Mouse (Mus musculus): ENCODE results near the gene Nr2c1.
A peak's percentile ranks its signal among the peaks of the same experiment; 100 is the strongest.

Nr2c1 gene

DNA sequence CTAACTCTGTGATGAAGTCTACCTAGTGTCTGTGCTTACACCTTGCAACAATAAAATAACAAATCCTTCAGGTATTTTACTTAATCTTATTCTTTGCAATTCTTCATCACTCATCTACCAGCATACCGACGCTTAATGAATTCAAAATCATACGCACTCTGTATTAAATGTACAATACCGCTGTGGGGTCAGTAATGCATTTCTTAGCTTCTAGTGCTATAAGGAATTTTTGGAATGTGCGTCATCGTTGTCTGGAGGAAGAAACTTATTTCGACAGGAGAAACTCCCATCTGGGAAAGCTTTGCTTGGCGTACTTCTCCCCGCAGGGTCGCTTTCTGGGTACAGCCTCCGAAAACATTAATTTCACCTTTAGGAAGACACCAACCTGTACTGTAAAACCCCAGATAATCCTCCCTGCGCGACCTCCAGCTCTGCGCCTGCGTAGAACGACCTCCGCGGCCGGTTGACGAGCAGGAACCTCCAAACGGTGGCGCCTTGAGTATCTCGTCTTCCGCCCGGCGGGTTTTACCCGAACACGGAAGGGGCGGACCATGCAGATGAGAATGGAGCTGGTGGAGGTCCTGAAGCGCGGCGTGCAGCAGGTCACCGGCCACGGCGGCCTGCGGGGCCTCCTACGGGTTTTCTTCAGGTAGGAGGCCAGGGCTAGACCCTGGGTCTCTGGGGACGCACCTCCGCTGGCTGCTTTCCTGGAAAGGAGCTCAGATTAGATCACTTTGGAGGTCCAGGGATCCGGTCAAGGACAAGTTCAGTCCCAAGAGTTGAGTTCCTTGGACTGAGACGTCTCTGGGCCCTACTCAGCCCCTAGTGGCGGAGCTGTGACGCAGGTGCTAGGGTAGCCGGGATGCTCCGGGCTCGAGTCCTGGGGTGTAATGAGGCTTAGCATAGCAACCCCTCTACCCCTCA, 50.9 kb downstream of the Nr2c1 start, which contains the start of gene Ndufa12:
TSS of gene Ndufa12 (plus strand) at position 239 of the 924 bp plus-strand sequence.
- DNase-seq (ENCODE audit: extremely low read depth, insufficient read length, low spot score) = peak; percentile 94

DNA sequence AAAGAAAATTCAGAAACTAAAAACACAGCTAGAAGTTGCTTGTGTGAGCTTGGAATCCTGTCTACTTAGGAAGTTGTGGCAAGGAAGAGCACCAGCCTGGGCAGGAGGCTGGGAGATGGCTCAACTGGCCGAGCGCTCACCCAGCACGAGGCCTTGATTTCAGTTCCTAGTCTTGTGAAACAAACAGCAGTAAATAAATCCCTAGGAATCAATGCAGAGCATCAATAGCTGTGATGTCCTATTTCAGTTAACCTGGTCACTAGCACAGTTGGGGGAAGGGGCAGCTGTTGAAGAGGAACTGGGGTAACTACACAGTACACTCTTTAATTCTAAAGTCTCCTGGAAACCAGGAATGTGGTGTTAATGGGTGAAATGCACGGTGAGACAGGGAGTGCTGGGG, 57.1 kb downstream of the Nr2c1 start:
- DNase-seq (ENCODE audit: extremely low read depth, insufficient read length, low spot score) = no peak

DNA sequence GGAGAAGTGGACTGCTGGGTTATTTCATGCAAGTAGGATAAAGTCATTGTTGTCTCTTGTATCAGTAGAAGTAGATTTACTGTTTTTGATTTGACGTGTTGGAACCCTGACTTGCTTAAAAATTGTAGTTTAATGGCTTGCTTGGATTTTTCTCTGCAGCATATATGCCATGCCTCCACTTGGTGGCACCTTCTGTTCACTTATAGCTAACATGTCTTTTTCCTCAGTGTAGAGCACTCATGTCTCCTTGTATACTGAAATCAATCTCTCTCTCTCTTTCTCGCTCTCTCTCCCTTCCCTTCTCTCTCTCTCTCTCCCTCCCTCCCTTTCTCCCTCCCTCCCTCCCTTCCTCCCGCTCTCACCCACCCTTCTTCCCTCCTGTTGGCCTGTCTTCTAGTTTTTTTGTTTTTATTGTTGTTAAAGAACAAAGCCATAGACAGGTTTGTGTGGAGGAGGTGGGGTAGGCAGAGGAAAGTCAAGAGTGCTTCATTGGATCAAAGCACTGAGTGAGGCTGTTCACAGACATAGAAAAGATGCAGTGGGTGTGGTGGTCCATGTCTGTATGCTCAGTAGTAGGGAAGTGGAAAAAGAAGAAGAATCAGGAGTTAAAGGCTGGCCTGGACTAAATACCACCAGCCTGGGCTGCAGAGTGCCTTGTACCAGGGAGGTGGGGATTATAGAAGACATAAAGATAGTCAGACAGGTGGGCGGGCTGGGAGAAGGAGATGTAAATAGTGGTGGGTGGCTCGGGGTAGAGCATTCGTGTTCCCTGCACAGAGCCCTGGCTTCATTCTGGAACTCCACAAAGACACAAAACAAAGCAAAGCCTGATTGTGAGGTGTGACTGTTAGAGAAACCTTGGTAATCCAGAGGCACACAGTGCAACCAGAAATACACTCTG, 63.1 kb downstream of the Nr2c1 start:
- DNase-seq (ENCODE audit: extremely low read depth, insufficient read length, low spot score) = no peak

DNA sequence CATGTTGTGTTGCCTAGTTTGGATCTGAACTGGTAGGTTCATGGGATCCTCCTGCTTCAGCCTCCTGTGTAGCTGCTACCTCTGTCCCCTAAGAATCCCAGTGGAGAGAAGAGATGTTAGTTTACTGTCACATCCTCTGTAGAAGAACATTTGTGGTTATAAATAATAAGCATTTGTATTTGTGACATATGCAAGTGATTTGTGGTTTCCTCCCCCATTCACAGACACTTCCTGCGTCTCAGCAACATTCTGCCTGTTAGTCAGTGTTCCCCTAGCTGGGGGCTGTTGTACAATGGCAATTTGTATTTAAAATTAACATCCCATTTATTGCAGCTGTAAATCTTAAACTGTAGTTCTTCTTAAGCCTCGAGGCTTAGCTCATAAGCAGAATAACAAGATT, 63.9 kb downstream of the Nr2c1 start:
- DNase-seq (ENCODE audit: extremely low read depth, insufficient read length, low spot score) = no peak

DNA sequence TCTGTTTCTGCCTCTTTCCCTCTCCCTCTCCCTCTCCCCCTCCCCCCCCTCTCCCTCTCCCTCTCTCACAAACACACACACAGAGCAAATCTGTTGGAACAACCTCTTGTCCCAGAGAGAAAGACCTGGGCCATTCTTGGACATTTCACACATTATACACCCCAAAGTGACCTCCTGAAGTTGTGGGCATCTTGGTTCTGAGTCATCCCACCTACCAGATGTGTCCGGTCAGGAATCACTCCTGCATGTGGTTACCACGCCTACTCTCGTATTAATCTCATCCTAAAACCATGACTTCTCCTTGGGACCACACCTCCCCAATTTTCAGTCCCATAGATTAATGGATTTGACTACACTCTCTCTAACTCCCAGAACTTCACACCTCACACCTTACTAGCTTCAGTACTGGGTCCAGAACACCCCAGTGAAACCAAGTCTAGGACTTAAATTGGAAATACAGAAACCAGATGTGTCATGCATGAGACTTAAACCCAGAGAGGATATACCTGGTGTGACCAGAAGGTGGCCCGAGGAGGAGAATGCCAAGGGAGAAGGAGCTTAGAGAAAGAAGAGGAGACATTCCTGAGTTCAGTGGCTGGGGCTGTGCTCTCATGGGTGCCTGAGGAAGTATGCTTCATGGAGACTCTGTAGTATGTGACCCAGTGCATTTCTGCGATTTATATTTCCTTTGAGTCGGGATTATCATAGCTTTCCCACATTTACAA, 77.4 kb downstream of the Nr2c1 start:
- peak; percentile 41 for DNase-seq (ENCODE audit: extremely low read depth, insufficient read length, low spot score)

DNA sequence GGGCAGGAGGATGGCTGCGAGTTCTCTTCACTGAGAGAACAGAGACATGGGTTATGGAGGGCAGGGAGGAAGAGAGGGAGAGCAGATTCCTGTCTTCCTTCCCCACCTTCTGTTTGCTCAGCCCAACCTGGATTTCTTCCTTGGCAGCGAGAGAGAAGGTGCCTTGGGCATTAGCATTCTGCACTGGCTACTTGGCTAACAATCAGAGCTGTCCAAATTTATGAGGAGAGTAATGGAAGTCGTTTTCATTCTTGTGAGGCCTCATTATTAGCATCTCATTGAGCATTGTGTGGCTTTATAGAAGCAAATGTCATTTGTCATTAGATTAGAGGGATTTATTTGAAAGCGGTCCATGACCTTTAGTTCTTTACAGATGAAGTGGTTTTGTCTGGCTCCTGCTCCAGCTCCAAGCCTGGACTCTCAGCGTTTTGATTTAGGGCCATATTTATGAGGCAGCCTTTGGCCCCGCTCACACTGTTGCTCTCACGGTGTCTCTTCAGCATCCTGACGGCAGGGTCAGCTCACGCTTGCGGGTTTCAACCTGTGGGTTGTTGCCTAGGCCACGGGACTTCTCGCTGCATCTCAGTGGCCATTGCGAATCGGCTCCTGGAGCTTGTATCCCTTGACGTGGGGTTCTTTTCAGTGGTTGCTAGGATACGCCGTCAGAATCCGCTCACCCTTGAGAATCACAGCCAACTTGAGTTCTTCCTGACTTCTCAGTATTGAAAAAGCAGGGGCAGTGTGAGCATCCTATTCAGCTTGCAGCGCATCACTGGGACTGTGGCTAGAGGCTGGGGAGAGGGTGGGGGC, 82.6 kb downstream of the Nr2c1 start:
- DNase-seq (ENCODE audit: extremely low read depth, insufficient read length, low spot score) = no peak

DNA sequence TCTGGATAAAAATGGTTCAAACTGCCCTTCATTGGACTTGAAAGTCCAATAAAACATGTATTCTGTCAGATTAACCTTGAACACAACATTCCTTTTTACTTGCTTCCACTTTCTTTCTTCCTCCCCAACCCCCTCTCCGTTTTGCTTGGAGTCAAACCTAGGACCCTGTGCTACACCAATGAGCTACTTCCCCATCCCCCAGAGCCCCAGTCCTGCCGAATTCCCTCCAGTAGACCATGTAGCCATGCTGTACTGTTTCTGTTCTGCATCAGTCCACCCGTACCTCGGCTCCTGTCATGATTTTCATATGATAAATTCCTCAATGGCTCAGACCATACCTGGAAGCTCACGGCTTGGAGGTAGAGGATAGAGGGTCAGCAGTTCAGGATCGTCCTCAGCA, 83.2 kb downstream of the Nr2c1 start:
- DNase-seq (ENCODE audit: extremely low read depth, insufficient read length, low spot score) = no peak

DNA sequence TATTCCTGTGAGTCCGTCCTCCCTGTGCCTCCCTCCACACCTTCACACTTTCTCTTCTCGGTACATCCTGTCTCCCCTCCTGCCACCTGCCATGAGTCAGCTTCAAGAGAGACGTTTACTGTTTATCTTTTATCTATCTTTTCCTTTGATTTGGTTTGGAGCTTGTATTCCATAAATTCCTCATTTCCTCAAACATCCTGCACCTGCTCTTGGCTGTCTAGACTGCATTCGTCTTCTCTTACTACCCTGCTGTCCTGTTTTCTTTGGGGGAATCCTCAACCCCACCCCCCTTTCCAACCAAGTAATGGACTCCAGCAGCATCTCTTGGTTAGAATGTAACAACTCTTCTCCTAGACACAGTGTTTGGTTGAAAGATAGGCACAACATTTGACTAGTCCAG, 87.4 kb downstream of the Nr2c1 start:
- DNase-seq (ENCODE audit: extremely low read depth, insufficient read length, low spot score) = no peak

DNA sequence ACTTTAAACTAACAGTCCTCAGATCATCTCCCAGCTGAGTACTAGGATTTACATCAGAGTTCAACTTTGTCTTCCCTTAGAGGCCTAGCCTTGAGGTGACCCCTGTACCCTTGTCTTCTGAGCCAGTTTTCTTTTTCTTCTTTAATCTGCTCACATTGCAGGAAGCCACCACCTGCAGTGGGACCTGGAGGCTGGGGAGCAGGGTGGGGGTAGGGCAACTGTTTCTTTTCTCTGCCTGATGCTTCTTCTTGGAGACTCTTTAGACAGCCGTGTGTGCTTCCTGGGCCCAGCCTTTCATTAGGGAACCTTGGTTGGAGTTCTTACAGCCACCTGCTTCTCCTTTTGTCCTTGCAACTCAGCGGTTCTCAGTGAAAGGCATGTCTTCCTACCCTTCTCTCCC, 93.5 kb downstream of the Nr2c1 start:
- DNase-seq (ENCODE audit: extremely low read depth, insufficient read length, low spot score) = no peak
